Comparison of ENCODE assay signal across 8 mouse cellular contexts in the genomic region with DNA sequence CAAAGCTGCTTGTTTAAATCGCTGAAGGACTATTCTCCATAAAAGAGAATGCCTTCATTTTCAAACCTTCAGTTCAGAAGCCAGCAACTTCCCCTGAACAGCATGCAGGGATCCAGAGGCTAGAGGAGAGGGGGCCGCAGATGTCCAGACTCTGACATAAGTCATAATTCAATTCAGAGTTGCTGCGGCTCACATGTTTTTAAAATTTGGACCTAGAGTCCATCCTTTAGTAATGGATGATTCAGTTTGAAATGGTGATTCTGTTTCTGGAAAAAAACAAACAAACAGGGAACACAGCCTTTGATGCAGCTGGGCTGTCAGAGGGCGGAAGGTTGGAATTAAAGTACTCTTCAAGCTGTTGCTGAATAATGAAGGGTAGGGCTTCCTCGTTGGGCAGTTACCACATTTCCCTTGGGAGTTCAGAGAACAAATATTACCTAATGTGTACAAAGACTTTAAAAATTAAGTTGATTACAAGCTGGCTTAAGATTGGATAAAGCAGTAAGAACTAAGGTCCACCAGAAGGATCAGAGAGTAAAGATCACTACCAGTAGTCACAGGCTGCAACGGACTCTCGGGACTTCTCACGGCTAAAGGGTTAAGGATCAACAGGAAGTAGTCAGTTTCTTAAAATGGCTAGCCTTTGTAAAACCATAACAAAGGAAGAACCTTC.
DNase-seq lines count a peak whose midpoint lies in the region; ATAC-seq and TF ChIP-seq lines count a peak whose summit lies in the region.

No protein-coding gene starts in this region.

- DNase-seq in lung, adult 18-20 months = peak; percentile 31 to 56
- no peak for DNase-seq in lung, adult 2 months
- DNase-seq in gastrocnemius, postnatal 25 days = peak; percentile 57
- no peak for DNase-seq in cerebellum, adult 9-10 months
- DNase-seq in spleen, adult 18-20 months = no peak

- H3K4me3 ChIP-seq in lung, adult 2 months (replicated peaks; ENCODE audit: extremely low read depth, low read depth, low read length) = no peak overlapping the region
- no peak overlapping the region for H3K4me3 ChIP-seq in kidney, embryonic 16.5 days (ENCODE audit: low read length)
- no peak overlapping the region for H3K4me3 ChIP-seq in stomach, embryonic 14.5 days (ENCODE audit: low read depth, low read length)

- peaks cover 22% of the 10 kb centered on the region for H3K4me1 ChIP-seq in lung, adult 2 months (ENCODE audit: control insufficient read depth, insufficient read depth, low read length)
- peaks cover 14% of the 10 kb centered on the region for H3K4me1 ChIP-seq in kidney, embryonic 16.5 days (ENCODE audit: insufficient read depth, low read length)
- peaks cover 14% of the 10 kb centered on the region for H3K4me1 ChIP-seq in stomach, embryonic 14.5 days (ENCODE audit: control insufficient read depth, insufficient read depth, low read length)

- H3K27ac ChIP-seq in kidney, embryonic 16.5 days (ENCODE audit: low read length) = peak overlapping the region; percentile 75
- H3K27ac ChIP-seq in stomach, embryonic 14.5 days (ENCODE audit: low read length) = peak overlapping the region; percentile 11; the same call in 1 of the 2 replicates

- H3K36me3 ChIP-seq in kidney, embryonic 16.5 days (ENCODE audit: insufficient read depth, low read length) = no peaks in the 10 kb centered on the region
- no peaks in the 10 kb centered on the region for H3K36me3 ChIP-seq in stomach, embryonic 14.5 days (ENCODE audit: control insufficient read depth, insufficient read depth, low read length)

- no peak for TF ChIP-seq CTCF in lung, adult 2 months (IDR thresholded peaks at IDR 0.05; ENCODE audit: insufficient read depth, low read length)

- no peak for TF ChIP-seq POLR2A in lung, adult 2 months (IDR thresholded peaks at IDR 0.05; ENCODE audit: borderline replicate concordance, extremely low read depth, low read depth, low read length)

- 17% methylated on average over 8 of the region's 8 CpGs for WGBS in lung, adult 2 months
- 45% methylated on average over 8 of the region's 8 CpGs for WGBS in kidney, embryonic 16.5 days
- WGBS in stomach, embryonic 14.5 days = 51% methylated on average over 8 of the region's 8 CpGs

- no peak overlapping the region; the same call in 1 of the 2 replicates for H3K9ac ChIP-seq in kidney, embryonic 16.5 days (replicated peaks; ENCODE audit: low read length)
- H3K9ac ChIP-seq in stomach, embryonic 14.5 days (replicated peaks; ENCODE audit: low read depth, low read length) = no peak overlapping the region

- H3K4me2 ChIP-seq in kidney, embryonic 16.5 days (replicated peaks; ENCODE audit: low read depth, low read length) = no peak overlapping the region
- 0 out of 2 replicates have a peak overlapping the region, but pooled peaks have one; percentile 15 for H3K4me2 ChIP-seq in stomach, embryonic 14.5 days (replicated peaks; ENCODE audit: low read depth, low read length)

- H3K27me3 ChIP-seq in kidney, embryonic 16.5 days (ENCODE audit: insufficient read depth, low read length) = no peaks in the 10 kb centered on the region
- H3K27me3 ChIP-seq in stomach, embryonic 14.5 days (ENCODE audit: control insufficient read depth, insufficient read depth, low read length) = no peaks in the 10 kb centered on the region

- H3K9me3 ChIP-seq in kidney, embryonic 16.5 days (ENCODE audit: low read length) = no peaks in the 10 kb centered on the region
- H3K9me3 ChIP-seq in stomach, embryonic 14.5 days (ENCODE audit: control insufficient read depth, low read depth, low read length) = no peaks in the 10 kb centered on the region

- ATAC-seq in kidney, embryonic 16.5 days (ENCODE audit: low FRiP score, low TSS enrichment) = peak; percentile 63; the same call in 1 of the 2 replicates
- peak; percentile 53; the same call in 1 of the 2 replicates for ATAC-seq in stomach, embryonic 14.5 days (ENCODE audit: insufficient number of reproducible peaks, insufficient read depth, low FRiP score, low read depth)
- no peak for ATAC-seq in megakaryocyte-erythroid progenitor cell, adult 5-6 weeks (replicated peaks; ENCODE audit: low FRiP score, low TSS enrichment, poor library complexity, severe bottlenecking)

Comparison
In these comparisons a context has a peak if more than half of its experiments do, and no peak if none do; other contexts are left out.
1. DNase-seq: peak in lung, adult 18-20 months (2 of 2) and gastrocnemius, postnatal 25 days (single experiment); none in lung, adult 2 months (single experiment), cerebellum, adult 9-10 months (single experiment) and spleen, adult 18-20 months (0 of 2).